Mouse (Mus musculus): ENCODE data around the gene Gm44511. TPM values are rescaled to one million over a fixed set of nuclear protein-coding genes. Genes with fewer than 3 reads are reported as not detected.

Gm44511 gene
- polyA plus RNA-seq, 1 experiment, result not detected

DNA sequence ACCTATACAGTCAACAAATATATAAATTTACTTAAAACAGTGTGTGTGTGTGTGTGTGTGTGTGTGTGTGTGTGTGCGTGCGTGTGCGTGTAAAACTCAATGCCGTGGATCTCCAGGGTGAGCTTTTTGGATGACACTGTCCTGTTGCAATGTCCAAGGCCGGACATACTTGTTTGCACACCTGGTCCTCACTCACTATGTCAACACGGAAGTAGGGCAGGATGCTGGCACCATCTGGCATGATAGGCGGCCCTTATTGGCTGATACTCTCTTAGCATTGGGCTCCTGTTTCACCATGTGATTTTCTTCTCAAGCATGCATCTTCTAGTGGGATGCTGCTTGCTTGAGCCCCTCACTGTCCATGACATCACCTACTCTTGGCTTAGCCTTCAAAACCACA is 13.8 kb upstream of the Gm44511 start:
- no peak for TF ChIP-seq CTCF (IDR thresholded peaks at IDR 0.05; ENCODE audit: borderline replicate concordance, extremely low read depth, insufficient read depth, insufficient read length)
- DNase-seq (ENCODE audit: low read depth), result peak; percentile 14

DNA sequence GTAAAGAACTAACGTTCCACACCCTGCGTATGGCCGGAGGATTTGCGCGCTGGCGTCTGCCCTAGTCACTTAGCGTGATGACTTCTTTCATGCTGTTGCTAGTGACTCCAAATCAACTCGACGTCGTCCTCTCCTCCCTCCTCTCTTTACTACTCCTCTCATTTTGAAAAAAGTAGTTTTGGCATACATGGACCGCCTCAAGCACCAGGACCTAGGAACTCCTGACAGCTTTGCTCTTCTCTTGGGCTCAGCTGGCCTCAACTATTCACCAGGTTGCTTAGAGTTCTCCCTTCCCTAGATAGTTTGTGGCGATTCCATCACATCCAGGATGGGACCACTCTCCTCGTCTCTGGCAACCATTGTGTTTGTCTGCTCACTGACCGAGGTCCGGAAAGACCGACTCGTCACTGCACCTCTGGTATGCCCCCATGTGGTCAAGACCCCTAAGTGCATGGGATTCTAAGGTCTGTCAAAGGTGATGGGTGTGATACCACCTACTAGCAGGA is 13.2 kb upstream of the Gm44511 start:
- TF ChIP-seq CTCF (IDR thresholded peaks at IDR 0.05; ENCODE audit: borderline replicate concordance, extremely low read depth, insufficient read depth, insufficient read length) (peak; percentile 74), POLR2A (IDR thresholded peaks at IDR 0.05; ENCODE audit: borderline replicate concordance, extremely low read depth, insufficient read depth, insufficient read length, poor library complexity, severe bottlenecking) (no peak)
- DNase-seq (ENCODE audit: low read depth), result peak; percentile 86

DNA sequence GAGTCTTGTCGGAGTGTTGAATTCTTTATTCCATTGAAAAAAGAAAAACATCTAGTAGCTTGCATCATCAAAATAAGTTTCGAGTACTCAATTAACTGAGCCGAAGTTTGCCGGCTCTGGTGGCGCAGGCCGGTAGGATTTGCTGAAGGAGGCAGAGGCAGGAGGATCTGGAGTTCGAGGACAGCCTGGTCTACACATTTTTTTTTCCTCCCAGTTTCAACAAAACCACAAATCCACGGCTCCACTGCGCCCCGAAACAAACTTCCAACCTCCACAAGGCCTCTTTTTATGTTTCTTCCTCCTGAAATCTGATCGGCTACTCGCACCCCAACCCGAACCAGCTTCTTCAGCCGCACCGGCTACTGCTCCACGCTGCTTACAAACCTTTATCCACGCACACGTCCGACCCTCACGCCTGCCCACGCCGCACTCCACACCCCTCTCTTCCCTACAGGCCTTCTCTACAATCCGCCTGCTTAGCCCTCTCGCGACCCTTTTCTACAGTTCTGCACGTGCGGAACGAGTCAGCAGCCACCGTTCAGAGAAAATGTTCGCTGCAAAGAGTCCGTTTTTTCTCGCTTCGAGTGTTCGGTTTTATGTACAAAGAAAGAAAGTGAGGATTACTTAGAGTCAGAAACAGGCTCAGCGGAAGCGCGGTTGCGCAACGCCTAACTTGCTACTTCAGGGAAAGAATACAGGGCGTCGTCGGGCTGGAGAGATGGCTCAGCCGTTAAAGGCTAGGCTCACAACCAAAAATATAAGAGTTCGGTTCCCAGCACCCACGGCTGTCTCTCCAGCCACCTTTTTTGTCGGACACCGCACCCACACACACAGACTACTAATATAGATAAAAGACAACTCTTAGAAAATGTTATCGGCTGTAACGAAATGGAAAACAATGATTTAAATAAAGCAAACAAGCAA is 12.5 kb upstream of the Gm44511 start:
- DNase-seq (ENCODE audit: low read depth), result peak; percentile 95
- no peak for TF ChIP-seq POLR2A (IDR thresholded peaks at IDR 0.05; ENCODE audit: borderline replicate concordance, extremely low read depth, insufficient read depth, insufficient read length, poor library complexity, severe bottlenecking)
- TF ChIP-seq CTCF (IDR thresholded peaks at IDR 0.05; ENCODE audit: borderline replicate concordance, extremely low read depth, insufficient read depth, insufficient read length), result no peak

DNA sequence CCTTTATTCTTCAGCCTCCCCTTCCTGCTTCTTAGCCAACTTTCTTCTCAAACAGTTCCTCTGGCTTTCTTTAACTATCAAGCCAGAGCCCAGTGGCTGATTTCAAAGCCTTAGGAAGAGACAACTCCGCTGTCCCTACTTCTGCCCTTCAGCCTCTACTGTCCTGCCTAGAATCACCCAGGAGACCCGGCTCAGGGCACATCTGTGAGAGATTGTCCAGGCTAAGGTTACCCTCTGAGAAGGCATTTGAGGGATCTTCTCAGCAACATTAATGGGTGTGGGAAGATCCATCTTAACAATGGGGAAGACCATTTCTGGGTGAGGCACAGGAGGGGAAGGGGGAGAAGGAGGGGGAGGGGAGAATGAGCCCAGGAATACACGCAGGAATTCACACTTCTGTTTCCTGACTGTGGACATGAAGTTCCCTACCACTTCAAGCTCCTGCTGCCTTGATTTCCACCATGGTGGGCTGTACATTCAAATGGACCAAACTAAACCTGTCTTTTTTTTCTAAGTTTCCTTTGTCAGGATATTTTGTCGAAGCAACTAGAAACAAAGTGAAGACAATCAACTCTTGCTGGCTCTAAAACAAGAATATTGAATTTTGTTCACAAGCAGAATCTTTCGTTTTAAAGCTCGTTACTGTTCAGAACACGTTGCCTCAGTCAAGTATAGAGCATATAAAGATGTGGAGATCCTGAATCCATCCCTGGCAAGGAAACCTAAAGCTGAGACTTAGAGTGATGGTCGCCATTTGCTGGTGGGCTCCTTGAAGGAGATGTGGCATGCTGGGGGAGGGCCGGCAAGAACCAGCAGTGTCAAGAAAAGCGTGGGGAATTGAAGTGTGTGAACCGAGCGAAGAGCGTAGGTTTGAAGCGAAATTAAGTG is 11.6 kb upstream of the Gm44511 start:
- DNase-seq (ENCODE audit: low read depth), result peak; percentile 74

DNA sequence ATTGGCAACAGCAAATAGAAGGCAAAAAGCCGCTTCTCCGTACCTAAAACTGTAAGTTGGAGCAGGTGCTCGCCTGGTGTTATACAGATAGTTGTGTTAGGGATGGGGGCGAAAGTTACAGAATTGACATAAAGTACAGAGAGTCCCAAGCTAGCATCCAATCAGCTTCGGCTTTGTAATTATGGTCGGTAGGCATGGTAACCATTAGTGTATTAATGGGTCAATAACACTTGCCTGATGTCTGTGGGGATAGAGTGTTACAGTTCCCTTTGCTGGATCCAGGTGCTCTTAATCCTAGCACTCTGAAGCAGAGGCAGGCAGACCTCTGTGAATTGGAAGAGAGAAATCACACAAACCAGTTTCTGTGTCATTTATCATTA is 10.8 kb upstream of the Gm44511 start:
- TF ChIP-seq CTCF (IDR thresholded peaks at IDR 0.05; ENCODE audit: borderline replicate concordance, extremely low read depth, insufficient read depth, insufficient read length) (no peak), POLR2A (IDR thresholded peaks at IDR 0.05; ENCODE audit: borderline replicate concordance, extremely low read depth, insufficient read depth, insufficient read length, poor library complexity, severe bottlenecking) (no peak)
- DNase-seq (ENCODE audit: low read depth), result no peak

More for the DNA sequence above, 11.6 kb upstream of the Gm44511 start:
- no peak for TF ChIP-seq POLR2A (IDR thresholded peaks at IDR 0.05; ENCODE audit: borderline replicate concordance, extremely low read depth, insufficient read depth, insufficient read length, poor library complexity, severe bottlenecking)
- no peak for TF ChIP-seq CTCF (IDR thresholded peaks at IDR 0.05; ENCODE audit: borderline replicate concordance, extremely low read depth, insufficient read depth, insufficient read length)

DNA sequence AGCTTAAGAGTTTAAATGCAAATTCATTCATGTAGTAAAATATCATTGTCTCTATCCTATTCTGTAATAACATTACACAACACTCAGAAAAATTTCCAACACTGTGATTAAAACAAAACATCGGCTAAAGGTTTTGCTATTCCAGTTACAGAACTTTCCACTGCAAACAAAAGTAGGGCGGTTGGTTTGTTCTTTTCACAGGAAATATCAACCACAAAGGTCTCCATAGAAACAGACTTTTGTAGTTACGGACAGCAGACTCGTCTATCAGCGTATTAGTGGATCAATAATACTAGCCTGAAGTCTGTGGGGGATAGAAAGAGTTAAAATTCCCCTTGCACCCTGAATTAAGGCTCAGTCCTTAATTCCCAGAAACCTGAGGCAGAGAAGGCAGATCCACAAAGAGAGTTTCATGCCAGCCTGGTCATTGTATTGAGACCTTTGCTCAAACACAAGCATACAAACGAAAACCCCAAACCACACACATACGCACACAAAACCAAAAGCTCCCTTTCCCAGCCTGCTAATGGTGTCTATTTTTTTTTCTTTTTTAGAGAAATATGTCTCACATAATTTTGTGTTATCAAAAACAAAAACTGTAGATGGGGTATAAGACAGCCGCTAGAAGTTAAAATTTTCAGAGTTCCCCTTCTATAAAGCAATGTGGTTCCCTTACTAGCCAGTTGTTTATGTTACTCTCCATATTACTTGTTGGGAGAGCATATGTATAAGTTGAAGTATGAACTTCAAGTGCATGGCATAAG is 10.3 kb upstream of the Gm44511 start:
- TF ChIP-seq CTCF (IDR thresholded peaks at IDR 0.05; ENCODE audit: borderline replicate concordance, extremely low read depth, insufficient read depth, insufficient read length) (no peak), POLR2A (IDR thresholded peaks at IDR 0.05; ENCODE audit: borderline replicate concordance, extremely low read depth, insufficient read depth, insufficient read length, poor library complexity, severe bottlenecking) (no peak)
- DNase-seq (ENCODE audit: low read depth), result no peak

DNA sequence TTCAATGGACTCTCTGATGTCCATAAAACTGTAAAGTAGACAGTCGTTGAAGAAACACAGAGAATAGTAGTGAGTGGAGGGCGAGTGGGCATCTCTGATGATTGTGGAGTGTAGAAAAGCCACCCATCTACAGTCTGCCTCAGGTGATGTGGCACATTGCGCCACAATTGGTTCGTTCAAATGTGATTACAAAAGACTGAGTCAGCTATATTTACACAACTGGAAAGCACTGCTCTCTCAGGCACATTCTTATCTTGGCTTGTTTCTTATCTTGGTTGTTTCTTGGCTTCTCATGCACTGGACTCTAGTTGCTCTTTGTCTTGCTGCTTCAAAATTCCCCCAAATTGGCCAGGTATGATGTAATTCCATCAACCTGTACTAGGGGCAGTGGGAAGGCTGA is 9.5 kb upstream of the Gm44511 start:
- DNase-seq (ENCODE audit: low read depth), result no peak
- TF ChIP-seq POLR2A (IDR thresholded peaks at IDR 0.05; ENCODE audit: borderline replicate concordance, extremely low read depth, insufficient read depth, insufficient read length, poor library complexity, severe bottlenecking) (no peak), CTCF (IDR thresholded peaks at IDR 0.05; ENCODE audit: borderline replicate concordance, extremely low read depth, insufficient read depth, insufficient read length) (no peak)

DNA sequence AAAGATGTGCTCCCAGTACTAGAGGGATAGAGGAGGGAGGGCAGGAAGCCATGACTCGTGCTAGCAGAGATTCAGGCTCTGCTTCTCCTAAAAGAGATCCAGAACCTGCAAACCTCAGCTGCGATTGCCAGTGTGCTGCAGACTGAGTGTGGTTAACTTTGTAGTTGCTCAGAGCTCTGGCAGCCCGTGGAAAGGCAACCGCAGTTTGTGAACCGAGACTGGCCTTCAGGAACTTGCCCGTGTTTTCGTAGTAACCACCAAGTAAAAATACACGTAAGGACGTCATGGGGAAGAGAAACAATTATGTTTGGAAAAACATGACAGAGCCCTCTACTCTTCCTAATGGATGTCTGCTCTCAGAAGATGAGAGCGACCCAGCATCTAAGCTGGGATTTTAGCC is 6.9 kb upstream of the Gm44511 start:
- TF ChIP-seq POLR2A (IDR thresholded peaks at IDR 0.05; ENCODE audit: borderline replicate concordance, extremely low read depth, insufficient read depth, insufficient read length, poor library complexity, severe bottlenecking) (no peak), CTCF (IDR thresholded peaks at IDR 0.05; ENCODE audit: borderline replicate concordance, extremely low read depth, insufficient read depth, insufficient read length) (no peak)
- DNase-seq (ENCODE audit: low read depth), result no peak

DNA sequence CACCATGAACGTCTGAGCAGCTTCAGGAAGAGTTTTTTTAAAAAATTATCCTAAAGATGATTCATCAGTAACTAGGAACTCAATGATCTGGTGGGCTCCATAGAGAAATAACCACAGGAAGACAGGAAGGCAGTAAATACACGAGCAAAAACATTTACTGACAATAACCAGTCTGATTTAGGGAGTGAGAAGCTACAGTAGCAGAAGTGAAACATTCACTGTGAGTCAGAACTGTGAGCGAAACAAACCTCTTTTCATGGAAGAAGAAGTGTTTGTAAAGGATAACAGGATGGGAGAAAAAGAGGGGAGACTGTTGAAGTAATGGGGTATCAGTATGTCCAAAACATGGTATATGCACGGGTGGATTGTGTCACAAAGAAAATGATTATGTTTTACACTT is 3.7 kb upstream of the Gm44511 start:
- DNase-seq (ENCODE audit: low read depth), result no peak
- no peak for TF ChIP-seq POLR2A (IDR thresholded peaks at IDR 0.05; ENCODE audit: borderline replicate concordance, extremely low read depth, insufficient read depth, insufficient read length, poor library complexity, severe bottlenecking)
- no peak for TF ChIP-seq CTCF (IDR thresholded peaks at IDR 0.05; ENCODE audit: borderline replicate concordance, extremely low read depth, insufficient read depth, insufficient read length)

DNA sequence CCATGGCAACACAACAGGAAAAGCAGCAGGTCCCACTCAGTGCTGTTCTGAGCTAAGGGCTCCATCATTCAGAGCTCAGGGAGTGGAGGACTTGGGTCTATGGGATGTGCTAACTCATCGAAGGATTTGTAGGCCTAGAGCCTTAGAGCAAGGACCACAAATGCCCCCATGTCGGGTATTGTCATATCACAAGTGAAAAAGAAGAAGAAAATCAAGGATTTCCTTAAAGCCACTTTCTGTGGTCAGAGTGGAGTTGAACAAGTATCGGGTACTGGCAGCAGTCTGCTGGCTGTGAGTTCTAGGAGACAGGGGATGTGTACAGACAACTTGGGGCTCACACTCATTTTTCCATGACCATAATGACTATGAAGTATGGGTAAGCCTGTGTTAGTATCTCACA is 666 bp upstream of the Gm44511 start:
- DNase-seq (ENCODE audit: low read depth), result no peak
- TF ChIP-seq CTCF (IDR thresholded peaks at IDR 0.05; ENCODE audit: borderline replicate concordance, extremely low read depth, insufficient read depth, insufficient read length) (no peak), POLR2A (IDR thresholded peaks at IDR 0.05; ENCODE audit: borderline replicate concordance, extremely low read depth, insufficient read depth, insufficient read length, poor library complexity, severe bottlenecking) (no peak)

Data from brain, embryonic 14.5 days (tissue).